8 mouse cellular contexts compared by ENCODE assay signal in genomic region chr11:94978947-94979346, GRCm38 (mm10). TPM values are rescaled to one million over a fixed set of nuclear protein-coding genes. Genes with fewer than 3 reads are reported as not detected.
A peak's percentile ranks its signal among the peaks of the same experiment; 100 is the strongest.
DNase-seq lines count a peak whose midpoint lies in the region; ATAC-seq and TF ChIP-seq lines count a peak whose summit lies in the region.

No protein-coding gene starts in this region.

- WGBS in hindbrain, embryonic 12.5 days: under 1% methylated on average over 20 of the region's 20 CpGs
- WGBS in lung, postnatal 0 days: under 1% methylated on average over 20 of the region's 20 CpGs

- H3K4me1 ChIP-seq in hindbrain, embryonic 12.5 days: peaks cover 14% of the 10 kb centered on the region
- no peaks in the 10 kb centered on the region for H3K4me1 ChIP-seq in lung, postnatal 0 days (ENCODE audit: insufficient read depth, low read depth, low read length)

- H3K9me3 ChIP-seq in hindbrain, embryonic 12.5 days (replicated peaks): no peaks in the 10 kb centered on the region
- H3K9me3 ChIP-seq in lung, postnatal 0 days (ENCODE audit: low read length): no peaks in the 10 kb centered on the region

- H3K4me2 ChIP-seq in hindbrain, embryonic 12.5 days (replicated peaks): peak overlapping the region; percentile 44
- peak overlapping the region; percentile 44; the same call in 1 of the 2 replicates for H3K4me2 ChIP-seq in lung, postnatal 0 days (replicated peaks; ENCODE audit: low read depth, low read length)

- peak overlapping the region; percentile 91 for H3K27ac ChIP-seq in hindbrain, embryonic 12.5 days
- no peak overlapping the region for H3K27ac ChIP-seq in lung, postnatal 0 days (ENCODE audit: low read length)

- H3K9ac ChIP-seq in hindbrain, embryonic 12.5 days: 0 out of 2 replicates have a peak overlapping the region, but pooled peaks have one; percentile 46
- no peak overlapping the region for H3K9ac ChIP-seq in lung, postnatal 0 days (replicated peaks; ENCODE audit: low read depth)

- peak; percentile 96 for ATAC-seq in hindbrain, embryonic 12.5 days (ENCODE audit: low FRiP score)
- peak; percentile 97 for ATAC-seq in lung, postnatal 0 days

- H3K36me3 ChIP-seq in hindbrain, embryonic 12.5 days: no peaks in the 10 kb centered on the region
- no peaks in the 10 kb centered on the region for H3K36me3 ChIP-seq in lung, postnatal 0 days (ENCODE audit: insufficient read depth, low read length)

- DNase-seq in NIH3T3 (ENCODE audit: low read depth): peak; percentile 99
- DNase-seq in cerebellum, postnatal 10 days: peak; percentile 97 to 98
- DNase-seq in frontal cortex, postnatal 10 days (ENCODE audit: low spot score in 2 of 2): peak; percentile 92 to 97
- peak; percentile 99 for DNase-seq in layer of hippocampus, postnatal 10 days (ENCODE audit: low spot score in 2 of 2)
- peak; percentile 97 for DNase-seq in lung, postnatal 0 days (ENCODE audit: low spot score)
- peak; percentile 98 for DNase-seq in ovary, postnatal 14 days (ENCODE audit: low spot score)
- peak; percentile 87 to 96 for DNase-seq in thymus, postnatal 10 days (ENCODE audit: low spot score in 2 of 2)

- no peaks in the 10 kb centered on the region for H3K27me3 ChIP-seq in hindbrain, embryonic 12.5 days
- no peaks in the 10 kb centered on the region for H3K27me3 ChIP-seq in lung, postnatal 0 days (replicated peaks; ENCODE audit: insufficient read depth, low read length)

- peak; percentile 100 for TF ChIP-seq CTCF in lung, postnatal 0 days (IDR thresholded peaks at IDR 0.05)

- no peak; the same call in 1 of the 2 replicates for TF ChIP-seq EP300 in lung, postnatal 0 days (IDR thresholded peaks at IDR 0.05)

- peak overlapping the region; percentile 10; the same call in 1 of the 2 replicates for H3K4me3 ChIP-seq in hindbrain, embryonic 12.5 days
- H3K4me3 ChIP-seq in lung, postnatal 0 days (ENCODE audit: low read depth, low read length): no peak overlapping the region

RNA-seq across cellular contexts. Expression of gene Sgca, which starts 2.8 kb away (rescaled TPM):
- 0.43 and 1.5 TPM in 2 replicates for polyA plus RNA-seq in hindbrain, embryonic 12.5 days (2016; fragmentation: Nextera tagmentation; extraction: Ambion mirVana)
- total RNA-seq in layer of hippocampus, postnatal 10 days (2021): under 1 TPM; 0.66 to 0.78 TPM
- polyA plus RNA-seq in lung, postnatal 0 days (2015; fragmentation: Nextera tagmentation; extraction: Ambion mirVana): 0.33 and 0.55 TPM in 2 replicates

RNA-seq across cellular contexts. Expression of gene Hils1, which starts 11.6 kb away (rescaled TPM):
- polyA plus RNA-seq in hindbrain, embryonic 12.5 days (2016; fragmentation: Nextera tagmentation; extraction: Ambion mirVana): not detected in 2 replicates
- total RNA-seq in layer of hippocampus, postnatal 10 days (2021): not detected
- polyA plus RNA-seq in lung, postnatal 0 days (2015; fragmentation: Nextera tagmentation; extraction: Ambion mirVana): not detected in 2 replicates

RNA-seq across cellular contexts. Expression of gene Ppp1r9b, which starts 11.9 kb away (rescaled TPM):
- 16.8 and 18.5 TPM in 2 replicates for polyA plus RNA-seq in hindbrain, embryonic 12.5 days (2016; fragmentation: Nextera tagmentation; extraction: Ambion mirVana)
- 100 to 1,000 TPM; 501 TPM for total RNA-seq in layer of hippocampus, postnatal 10 days (2021)
- 9.8 and 11.5 TPM in 2 replicates for polyA plus RNA-seq in lung, postnatal 0 days (2015; fragmentation: Nextera tagmentation; extraction: Ambion mirVana)

RNA-seq across cellular contexts. Expression of gene Samd14, which starts 30.7 kb away (rescaled TPM):
- 94.6 and 106 TPM in 2 replicates for polyA plus RNA-seq in hindbrain, embryonic 12.5 days (2016; fragmentation: Nextera tagmentation; extraction: Ambion mirVana)
- total RNA-seq in layer of hippocampus, postnatal 10 days (2021): 100 to 1,000 TPM; 107 TPM
- polyA plus RNA-seq in lung, postnatal 0 days (2015; fragmentation: Nextera tagmentation; extraction: Ambion mirVana): 5.4 and 5.8 TPM in 2 replicates

RNA-seq across cellular contexts. Expression of gene Col1a1, which starts 42.9 kb away (rescaled TPM):
- 508 and 685 TPM in 2 replicates for polyA plus RNA-seq in hindbrain, embryonic 12.5 days (2016; fragmentation: Nextera tagmentation; extraction: Ambion mirVana)
- 10 to 100 TPM; 60.6 to 66.1 TPM for total RNA-seq in layer of hippocampus, postnatal 10 days (2021)
- polyA plus RNA-seq in lung, postnatal 0 days (2015; fragmentation: Nextera tagmentation; extraction: Ambion mirVana): 464 and 478 TPM in 2 replicates
